Mouse (Mus musculus) adrenal gland, postnatal 0 days (tissue): ENCODE results near the gene Arpc5. TPM values are rescaled to one million over a fixed set of nuclear protein-coding genes. Genes with fewer than 3 reads are reported as not detected.

Experiments used
- polyA plus RNA-seq: library from polyadenylated mRNA; unstranded; fragments of >200 nt; fragmentation: Nextera tagmentation; extraction: Ambion mirVana; gene quantifications from 2 replicates; pipeline ENCODE4 v1.2.1, GENCODE M21; 2015

Arpc5 gene
- 274 and 301 TPM in 2 replicates for polyA plus RNA-seq

GRCm38 (mm10) chr1:152766032-152766772 is at the start of gene Arpc5, which contains the start of gene Rgl1:
TSS of gene Arpc5 (plus strand) at chr1:152766542.
TSS of gene Rgl1 (minus strand) at chr1:152766351.

GRCm38 (mm10) chr1:152750312-152750965 is 15.9 kb upstream of the Arpc5 start, which contains the start of gene Apobec4:
TSS of gene Apobec4 (plus strand) at chr1:152750551.

GRCm38 (mm10) chr1:152799897-152800296 is 33.6 kb downstream of the Arpc5 start, which contains the start of gene Ncf2:
TSS of gene Ncf2 (plus strand) at chr1:152800194.

Other genes starting within 250 kb of the Arpc5 start
- not detected in 2 replicates for gene Apobec4, start 16.0 kb upstream of the Arpc5 start, polyA plus RNA-seq
- 26.3 and 36.2 TPM in 2 replicates for gene Rgl1, start 191 bp upstream of the Arpc5 start, polyA plus RNA-seq
- 6.8 and 7.5 TPM in 2 replicates for gene Ncf2, start 33.7 kb downstream of the Arpc5 start, polyA plus RNA-seq
- 10.2 and 15.8 TPM in 2 replicates for gene Smg7, start 136.1 kb downstream of the Arpc5 start, polyA plus RNA-seq
- 2.2 and 10.0 TPM in 2 replicates for gene Nmnat2, start 188.5 kb downstream of the Arpc5 start, polyA plus RNA-seq